Mouse (Mus musculus) testis, adult 2 months (tissue): ENCODE data around the gene Hcrtr1. TPM values are rescaled to one million over a fixed set of nuclear protein-coding genes. Genes with fewer than 3 reads are reported as not detected.
A peak's percentile ranks its signal among the peaks of the same experiment; 100 is the strongest.

Experiments used
- H3K27ac ChIP-seq: fragments of 200-500 bp; 2 replicates; pipeline ENCODE4 v1.5.1; 2012; ENCODE audit warnings: low read depth, low read length; ENCODE audit not compliant: control insufficient read depth, insufficient read depth
- H3K27me3 ChIP-seq: fragments of 200-500 bp; 2 replicates; pipeline ENCODE4 v1.6.1; 2012; ENCODE audit warnings: mild to moderate bottlenecking, low read length, moderate library complexity; ENCODE audit not compliant: control insufficient read depth, insufficient read depth
- H3K36me3 ChIP-seq: fragments of 200-500 bp; 2 replicates; pipeline ENCODE4 v1.6.1; 2012; ENCODE audit warnings: mild to moderate bottlenecking, low read length; ENCODE audit not compliant: control insufficient read depth, insufficient read depth
- H3K4me1 ChIP-seq: fragments of 200-500 bp; 2 replicates; pipeline ENCODE4 v1.6.1; 2012; ENCODE audit warnings: low read length; ENCODE audit not compliant: control insufficient read depth, insufficient read depth
- H3K4me3 ChIP-seq: fragments of 200-500 bp; 2 replicates; pipeline ENCODE4 v1.5.1; 2012; ENCODE audit warnings: low read depth, mild to moderate bottlenecking, low read length, moderate library complexity, mixed read lengths; ENCODE audit not compliant: control insufficient read depth
- CTCF ChIP-seq: fragments of 200-500 bp; IDR thresholded peaks from 2 replicates; pipeline ENCODE4 v1.5.1; 2012; ENCODE audit warnings: low read depth, mild to moderate bottlenecking, inconsistent platforms, low read length, moderate library complexity; ENCODE audit not compliant: control insufficient read depth, insufficient read depth, insufficient replicate concordance
- POLR2A ChIP-seq: fragments of 200-500 bp; IDR thresholded peaks from 2 replicates; pipeline ENCODE4 v1.6.1; 2012; ENCODE audit warnings: low read depth, mild to moderate bottlenecking, inconsistent platforms, low read length, moderate library complexity; ENCODE audit not compliant: control insufficient read depth
- polyA plus RNA-seq: library from polyadenylated mRNA; depleted of rRNA; stranded (reverse); fragments of >200 nt; gene quantifications from 2 replicates; pipeline ENCODE4 v1.2.3, GENCODE M21; 2012

Hcrtr1 gene
- polyA plus RNA-seq, 1 experiment: 0.07 TPM

DNA sequence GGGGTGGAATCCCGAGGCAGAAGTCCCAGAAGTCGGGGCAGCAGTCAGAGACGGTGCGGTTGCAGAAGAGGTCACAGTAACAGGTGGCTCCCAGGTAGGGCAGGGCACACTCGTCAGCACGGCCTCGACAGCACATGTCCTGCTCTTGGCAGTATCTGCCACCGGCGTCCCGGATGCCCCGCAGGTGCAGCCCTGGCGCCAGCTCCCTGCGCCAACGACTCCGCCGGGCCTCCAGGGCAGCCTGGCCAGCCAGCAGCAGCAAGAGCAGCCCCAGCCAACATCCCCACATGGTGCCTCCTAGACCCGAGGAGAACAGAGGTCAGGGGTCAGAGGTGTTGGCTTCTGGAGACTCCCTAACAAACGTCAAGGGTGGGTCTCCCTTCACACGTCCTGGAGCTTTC, 34.8 kb upstream of the Hcrtr1 start:
- no peaks in the 10 kb centered on the region for H3K27me3 ChIP-seq
- no peak overlapping the region for H3K27ac ChIP-seq
- peaks cover 16% of the 10 kb centered on the region for H3K4me1 ChIP-seq
- H3K4me3 ChIP-seq: no peak overlapping the region
- no peaks in the 10 kb centered on the region for H3K36me3 ChIP-seq
- TF ChIP-seq POLR2A: no peak
- no peak for TF ChIP-seq CTCF

DNA sequence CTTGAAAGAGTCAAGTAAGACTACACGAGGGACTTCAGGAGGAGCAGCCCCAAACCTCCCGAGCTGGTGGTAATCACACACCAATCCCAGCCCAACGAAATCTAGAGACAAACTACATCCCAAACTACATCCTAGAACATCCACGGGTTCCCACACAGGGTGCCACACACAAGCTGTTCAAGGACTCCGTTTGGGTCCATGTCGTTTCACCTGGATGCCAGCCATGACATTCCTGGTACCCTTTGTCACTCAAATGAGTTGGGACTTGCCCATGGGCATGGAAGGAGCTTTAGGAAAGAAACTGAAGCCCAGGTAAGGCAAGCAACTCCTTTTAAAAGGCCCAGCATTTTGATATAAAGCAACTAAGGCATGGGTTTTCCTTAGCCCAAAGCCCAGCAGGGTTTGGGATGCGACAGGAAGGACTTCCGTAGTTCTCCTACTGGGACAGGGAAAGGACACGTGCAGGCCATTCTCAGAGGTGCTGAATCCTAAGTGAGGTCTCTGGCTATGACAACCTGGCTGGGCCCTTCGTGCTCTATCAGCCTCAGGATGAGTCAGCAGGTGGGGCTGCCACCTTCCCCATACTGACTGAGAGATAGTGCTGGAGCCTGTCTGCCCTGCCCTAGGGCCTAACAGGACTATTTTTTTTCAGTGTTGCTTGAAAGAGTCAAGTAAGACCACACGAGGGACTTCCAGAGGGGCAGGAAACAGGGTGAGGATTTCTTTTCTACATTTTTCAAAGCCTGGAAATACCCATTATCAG, 34.1 kb upstream of the Hcrtr1 start:
- TF ChIP-seq POLR2A (no peak), CTCF (no peak)
- Histone ChIP-seq H3K27ac (no peak overlapping the region), H3K4me3 (no peak overlapping the region), H3K27me3 (no peaks in the 10 kb centered on the region), H3K4me1 (peaks cover 16% of the 10 kb centered on the region), H3K36me3 (no peaks in the 10 kb centered on the region)

DNA sequence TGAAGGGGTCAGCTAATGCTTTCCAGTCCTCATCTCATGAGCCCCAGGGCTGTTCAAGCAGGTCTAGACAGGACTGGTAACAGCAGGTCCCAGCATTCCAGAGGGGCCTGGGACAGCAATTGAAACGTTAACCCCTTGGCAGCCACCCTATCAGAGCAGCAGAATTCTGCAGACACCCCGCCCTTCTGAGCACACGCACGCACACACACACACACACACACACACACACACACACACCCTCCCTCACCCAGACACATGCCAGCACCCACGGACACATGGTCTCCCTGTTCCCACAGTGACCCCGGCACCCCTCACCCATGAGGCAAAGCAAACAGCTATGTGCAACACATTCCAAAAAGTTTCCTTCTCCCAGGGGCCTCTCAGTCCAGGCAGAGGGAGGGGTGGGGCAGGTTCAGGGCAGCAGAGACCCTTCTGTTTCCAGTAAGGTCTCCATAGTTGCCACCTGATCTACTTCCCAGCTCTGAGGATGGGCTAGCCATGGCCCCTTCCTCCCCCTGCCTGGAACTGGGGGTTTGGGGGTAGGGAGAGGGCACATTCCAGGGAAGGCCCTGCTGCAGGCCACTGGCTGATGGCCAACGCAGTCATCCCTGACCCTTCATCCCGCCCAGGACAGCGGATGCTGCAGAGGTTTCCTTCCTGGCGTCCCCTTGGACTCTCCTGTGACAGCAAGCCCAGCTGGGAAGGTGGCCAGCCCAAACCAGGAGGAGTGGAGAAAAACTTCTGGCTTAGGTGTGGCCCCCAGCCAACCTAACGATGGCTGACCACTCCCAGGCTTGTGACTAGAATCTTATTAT, 33.0 kb upstream of the Hcrtr1 start:
- no peak for TF ChIP-seq CTCF
- no peak for TF ChIP-seq POLR2A
- Histone ChIP-seq H3K27me3 (no peaks in the 10 kb centered on the region), H3K4me1 (peaks cover 26% of the 10 kb centered on the region), H3K4me3 (no peak overlapping the region), H3K27ac (no peak overlapping the region), H3K36me3 (no peaks in the 10 kb centered on the region)

DNA sequence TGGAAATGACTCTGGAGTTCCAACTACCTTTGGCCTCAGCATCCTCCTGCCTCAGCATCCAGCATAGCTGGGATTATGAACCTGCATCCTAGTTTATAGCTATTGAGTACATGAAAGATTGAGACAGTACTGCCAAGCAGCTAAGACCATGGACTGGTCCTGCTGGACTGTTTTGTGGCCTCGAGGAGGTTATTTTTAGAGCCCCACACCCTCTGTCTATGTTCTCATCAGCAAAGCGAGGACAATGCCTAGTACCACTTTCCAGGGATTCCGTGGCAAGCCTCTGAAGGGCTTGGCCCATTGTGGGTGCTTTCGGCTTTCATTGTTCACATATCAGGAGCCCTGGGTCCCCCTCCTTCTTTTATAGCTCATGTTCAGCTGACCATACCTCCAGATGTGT, 31.2 kb upstream of the Hcrtr1 start:
- Histone ChIP-seq H3K27ac (no peak overlapping the region), H3K27me3 (no peaks in the 10 kb centered on the region), H3K36me3 (no peaks in the 10 kb centered on the region), H3K4me1 (peaks cover 32% of the 10 kb centered on the region), H3K4me3 (no peak overlapping the region)
- TF ChIP-seq POLR2A: no peak
- no peak for TF ChIP-seq CTCF

DNA sequence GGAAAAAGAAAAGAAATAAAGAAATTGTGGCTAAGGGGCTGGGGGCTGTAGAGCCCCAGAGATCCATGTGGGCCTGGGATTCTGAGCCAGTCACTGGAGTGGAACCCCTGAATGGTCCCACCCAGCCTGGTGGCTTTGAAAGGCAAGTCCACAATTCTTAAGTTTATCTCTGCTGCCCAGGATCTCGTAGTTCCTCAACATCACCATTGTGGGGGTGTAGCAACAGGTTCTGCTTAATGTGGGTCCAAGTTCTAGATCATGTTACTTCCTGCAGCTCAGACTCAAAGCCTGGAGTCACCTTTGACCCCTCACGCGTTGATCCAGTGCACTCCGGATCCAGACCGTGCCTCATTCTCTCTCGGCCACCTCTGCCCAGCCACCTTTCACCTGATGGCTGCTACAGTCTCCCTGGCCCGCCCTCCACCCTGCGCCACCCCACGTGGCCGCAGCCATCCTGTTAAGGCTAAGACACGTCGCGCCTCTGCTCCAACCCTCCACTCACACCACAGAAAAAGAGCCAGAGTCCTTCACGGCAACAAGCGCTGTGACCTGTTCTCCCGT, 30.3 kb upstream of the Hcrtr1 start:
- Histone ChIP-seq H3K36me3 (no peaks in the 10 kb centered on the region), H3K27me3 (no peaks in the 10 kb centered on the region), H3K4me1 (peaks cover 23% of the 10 kb centered on the region), H3K4me3 (no peak overlapping the region), H3K27ac (no peak overlapping the region)
- TF ChIP-seq POLR2A (no peak), CTCF (no peak)

DNA sequence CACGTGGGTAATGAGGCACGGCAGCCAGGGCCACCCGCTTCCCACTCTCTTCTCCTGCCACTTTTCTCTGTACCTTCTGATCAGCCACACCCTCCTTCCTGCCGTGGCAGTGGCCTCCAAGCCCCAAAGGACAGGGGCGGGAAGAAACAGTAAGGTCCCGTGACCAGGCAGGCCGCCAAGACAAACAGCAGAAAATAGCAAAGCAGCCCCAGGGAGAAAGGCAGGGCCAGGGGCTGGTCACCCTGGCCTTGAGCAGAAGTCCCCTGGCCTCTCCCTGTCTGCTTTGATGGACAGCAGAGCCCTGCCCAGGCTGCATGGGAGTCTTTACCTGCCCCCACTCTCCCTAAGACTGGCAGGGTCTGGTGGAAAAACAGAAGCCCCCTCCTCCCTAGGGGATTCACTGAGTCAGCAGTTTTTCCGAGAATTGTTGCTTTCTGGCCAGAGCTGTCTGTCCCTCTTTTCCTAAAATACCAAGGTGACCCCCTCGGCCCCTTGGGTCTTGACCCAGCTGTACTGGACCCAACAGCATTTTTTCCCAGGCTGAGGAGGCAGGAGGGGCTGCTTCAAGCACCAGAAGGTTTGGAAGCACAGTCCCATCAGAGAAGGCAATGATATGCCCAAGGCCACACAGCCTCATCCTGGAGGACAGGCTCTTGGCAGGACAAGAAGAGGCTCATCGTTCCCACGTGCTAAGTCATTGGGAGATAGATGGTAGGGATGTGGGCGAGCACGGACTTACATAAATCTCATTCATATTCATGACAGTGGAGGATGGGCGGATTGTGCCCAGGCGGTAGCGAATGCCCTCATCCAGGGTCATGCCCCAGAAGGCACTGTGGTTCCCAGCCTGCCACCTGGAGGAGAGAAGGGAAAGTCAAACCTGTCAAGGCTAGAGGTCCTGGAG, 29.4 kb upstream of the Hcrtr1 start:
- Histone ChIP-seq H3K27me3 (no peaks in the 10 kb centered on the region), H3K4me1 (peaks cover 26% of the 10 kb centered on the region), H3K36me3 (no peaks in the 10 kb centered on the region), H3K4me3 (no peak overlapping the region), H3K27ac (peak overlapping the region; percentile 2; the same call in 1 of the 2 replicates)
- peak; percentile 3; the same call in 1 of the 2 replicates for TF ChIP-seq CTCF
- TF ChIP-seq POLR2A: no peak

DNA sequence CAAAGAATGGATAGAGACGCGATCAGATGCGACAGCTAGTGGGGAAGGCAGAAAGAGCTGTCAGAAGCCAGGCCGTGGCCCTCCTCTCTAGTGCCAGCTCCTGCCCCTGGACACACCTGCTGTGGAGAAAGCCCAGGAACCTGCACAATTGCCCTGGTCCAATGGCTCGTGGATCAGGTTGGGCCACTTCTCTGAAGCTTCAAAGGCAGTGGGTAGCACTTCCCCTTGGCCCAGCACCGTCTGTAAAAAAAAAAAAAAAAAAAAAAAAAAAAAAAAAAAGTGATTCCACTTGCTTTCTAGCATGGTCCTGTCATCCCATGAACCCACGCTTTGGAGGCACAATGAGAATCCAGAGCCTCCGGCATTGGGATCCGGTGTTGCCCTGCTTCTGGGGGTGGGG, 28.7 kb upstream of the Hcrtr1 start:
- no peaks in the 10 kb centered on the region for H3K27me3 ChIP-seq
- peaks cover 32% of the 10 kb centered on the region for H3K4me1 ChIP-seq
- H3K36me3 ChIP-seq: no peaks in the 10 kb centered on the region
- H3K4me3 ChIP-seq: no peak overlapping the region; the same call in 1 of the 2 replicates
- TF ChIP-seq CTCF (no peak), POLR2A (no peak)
- no peak overlapping the region for H3K27ac ChIP-seq
